Mouse (Mus musculus): Measurements from ENCODE around the gene Ptprm. TPM values are rescaled to one million over a fixed set of nuclear protein-coding genes. Genes with fewer than 3 reads are reported as not detected.

Gene Ptprm
- total RNA-seq (2023), result 1.2 TPM

GRCm38 (mm10) chr17:67354451-67355011, at the start of gene Ptprm:
Gene Ptprm (minus strand): TSS chr17:67354457.

Measured in CD4-positive naive resting alpha-beta T cell, adult 57 days (primary cell).